Mouse (Mus musculus): ENCODE data around the gene Ccdc18. TPM values are rescaled to one million over a fixed set of nuclear protein-coding genes. Genes with fewer than 3 reads are reported as not detected.

Gene Ccdc18
- total and polyA plus RNA-seq, 2 experiments from 2014 or later = 1.4 to 1.5 TPM

DNA sequence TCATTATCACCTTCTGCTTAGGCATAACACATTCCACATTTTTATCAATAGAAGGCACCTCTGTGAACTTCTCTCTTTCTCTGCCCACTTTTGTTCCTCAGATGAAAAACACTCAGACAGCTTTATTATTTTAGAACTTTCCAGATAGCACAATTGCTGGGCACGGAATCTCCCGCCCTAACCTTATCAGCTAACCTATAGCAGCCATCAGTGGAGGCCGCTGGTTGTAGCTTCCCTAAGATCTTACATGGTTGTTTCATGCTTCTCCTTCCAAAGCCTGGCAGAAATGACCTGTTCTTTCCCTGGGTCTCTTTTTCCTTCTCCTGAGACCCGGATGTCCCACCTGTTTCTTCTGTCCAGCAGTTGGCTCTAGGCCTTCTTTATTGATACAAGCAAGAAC lies 78.8 kb downstream of the Ccdc18 start:
- Histone ChIP-seq H3K9ac (replicated peaks; ENCODE audit: low read depth, low read length) (no peak overlapping the region), H3K9me3 (replicated peaks; ENCODE audit: control insufficient read depth, low read length) (no peaks in the 10 kb centered on the region), H3K27ac (ENCODE audit: low read depth) (no peak overlapping the region), H3K4me3 (ENCODE audit: low read depth, low read length) (no peak overlapping the region), H3K4me1 (ENCODE audit: control insufficient read depth, insufficient read depth) (no peaks in the 10 kb centered on the region), H3K27me3 (ENCODE audit: control insufficient read depth, insufficient read depth, low read length) (no peaks in the 10 kb centered on the region), H3K4me2 (ENCODE audit: low read depth, low read length) (no peak overlapping the region), H3K36me3 (replicated peaks; ENCODE audit: control insufficient read depth, insufficient read depth, low read length) (no peaks in the 10 kb centered on the region)
- DNase-seq (ENCODE audit: low spot score) (no peak), ATAC-seq (ENCODE audit: insufficient read depth, low read depth) (no peak)
- no peak for TF ChIP-seq EP300 (IDR thresholded peaks at IDR 0.05; ENCODE audit: low read depth)
- no peak for TF ChIP-seq CTCF (IDR thresholded peaks at IDR 0.05; ENCODE audit: low read depth)
- 72% methylated on average over 4 of the region's 4 CpGs for WGBS

- H3K4me1 ChIP-seq (ENCODE audit: control insufficient read depth, insufficient read depth) = no peaks in the 10 kb centered on the region
- no peaks in the 10 kb centered on the region for H3K9me3 ChIP-seq (replicated peaks; ENCODE audit: control insufficient read depth, low read length)
- no peak overlapping the region for H3K4me3 ChIP-seq (ENCODE audit: low read depth, low read length)
- DNase-seq (ENCODE audit: low spot score) (no peak), ATAC-seq (ENCODE audit: insufficient read depth, low read depth) (no peak)
- H3K9ac ChIP-seq (replicated peaks; ENCODE audit: low read depth, low read length) = no peak overlapping the region
- no peaks in the 10 kb centered on the region for H3K36me3 ChIP-seq (replicated peaks; ENCODE audit: control insufficient read depth, insufficient read depth, low read length)
- no peak for TF ChIP-seq CTCF (IDR thresholded peaks at IDR 0.05; ENCODE audit: low read depth)
- TF ChIP-seq EP300 (IDR thresholded peaks at IDR 0.05; ENCODE audit: low read depth) = no peak
- H3K27me3 ChIP-seq (ENCODE audit: control insufficient read depth, insufficient read depth, low read length) = no peaks in the 10 kb centered on the region
- no peak overlapping the region for H3K4me2 ChIP-seq (ENCODE audit: low read depth, low read length)
- H3K27ac ChIP-seq (ENCODE audit: low read depth) = no peak overlapping the region
- 88% methylated on average over 2 of the region's 2 CpGs for WGBS
Observed at GRCm38 (mm10) chr5:108214928-108215327, 82.3 kb downstream of the Ccdc18 start.

DNA sequence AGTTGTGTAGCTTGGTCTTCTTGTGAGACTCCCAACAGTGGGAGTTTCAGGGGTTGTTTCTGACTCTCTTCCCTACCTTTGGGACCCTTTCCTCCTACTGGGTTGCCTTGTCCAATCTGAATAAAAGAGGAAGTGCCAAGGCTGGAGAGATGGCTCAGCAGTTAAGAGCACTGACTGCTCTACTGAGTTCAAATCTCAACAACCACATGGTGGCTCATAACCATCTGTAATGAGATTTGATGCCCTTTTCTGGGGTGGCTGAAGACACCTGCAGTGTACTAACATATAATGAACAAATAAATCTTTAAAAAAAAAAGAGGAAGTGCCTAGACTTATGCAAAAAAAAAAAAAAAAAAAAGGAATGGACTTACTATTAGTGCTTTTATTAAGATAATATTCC lies 91.4 kb downstream of the Ccdc18 start:
- TF ChIP-seq EP300 (IDR thresholded peaks at IDR 0.05; ENCODE audit: low read depth) (no peak), CTCF (IDR thresholded peaks at IDR 0.05; ENCODE audit: low read depth) (no peak)

DNA sequence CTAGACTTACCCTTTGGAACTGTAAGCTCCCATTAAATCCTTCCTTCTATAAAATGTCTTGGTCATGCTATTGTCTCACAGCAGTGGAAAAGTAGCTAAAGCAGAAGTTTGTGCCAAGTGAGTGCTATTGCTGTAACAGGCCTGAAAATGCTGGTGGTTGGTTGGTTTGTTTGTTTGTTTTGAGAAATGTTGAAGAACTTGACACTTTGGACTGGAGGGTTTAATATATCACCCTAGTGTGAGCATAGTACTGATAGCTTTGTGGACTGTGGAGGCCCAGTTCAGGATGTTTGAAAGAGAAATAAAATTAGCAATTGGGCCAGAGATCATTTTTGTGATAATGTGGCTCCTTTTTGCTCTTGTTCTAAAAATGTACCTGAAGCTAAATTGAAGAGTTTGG lies 93.5 kb downstream of the Ccdc18 start:
- Histone ChIP-seq H3K27me3 (ENCODE audit: control insufficient read depth, insufficient read depth, low read length) (no peaks in the 10 kb centered on the region), H3K4me3 (ENCODE audit: low read depth, low read length) (no peak overlapping the region), H3K4me1 (ENCODE audit: control insufficient read depth, insufficient read depth) (no peaks in the 10 kb centered on the region), H3K4me2 (ENCODE audit: low read depth, low read length) (no peak overlapping the region), H3K9me3 (replicated peaks; ENCODE audit: control insufficient read depth, low read length) (no peaks in the 10 kb centered on the region), H3K36me3 (replicated peaks; ENCODE audit: control insufficient read depth, insufficient read depth, low read length) (no peaks in the 10 kb centered on the region), H3K9ac (replicated peaks; ENCODE audit: low read depth, low read length) (no peak overlapping the region), H3K27ac (ENCODE audit: low read depth) (no peak overlapping the region)
- DNase-seq (ENCODE audit: low spot score) (no peak), ATAC-seq (ENCODE audit: insufficient read depth, low read depth) (no peak)
- TF ChIP-seq CTCF (IDR thresholded peaks at IDR 0.05; ENCODE audit: low read depth) (no peak), EP300 (IDR thresholded peaks at IDR 0.05; ENCODE audit: low read depth) (no peak)

More for the DNA sequence above, 91.4 kb downstream of the Ccdc18 start:
- H3K4me3 ChIP-seq (ENCODE audit: low read depth, low read length) = no peak overlapping the region
- H3K27ac ChIP-seq (ENCODE audit: low read depth) = no peak overlapping the region
- H3K9me3 ChIP-seq (replicated peaks; ENCODE audit: control insufficient read depth, low read length) = no peaks in the 10 kb centered on the region
- no peaks in the 10 kb centered on the region for H3K36me3 ChIP-seq (replicated peaks; ENCODE audit: control insufficient read depth, insufficient read depth, low read length)
- no peaks in the 10 kb centered on the region for H3K4me1 ChIP-seq (ENCODE audit: control insufficient read depth, insufficient read depth)
- no peak overlapping the region for H3K4me2 ChIP-seq (ENCODE audit: low read depth, low read length)
- ATAC-seq (ENCODE audit: insufficient read depth, low read depth) = no peak
- no peak overlapping the region for H3K9ac ChIP-seq (replicated peaks; ENCODE audit: low read depth, low read length)
- no peaks in the 10 kb centered on the region for H3K27me3 ChIP-seq (ENCODE audit: control insufficient read depth, insufficient read depth, low read length)
- no peak for DNase-seq (ENCODE audit: low spot score)

- 49% methylated on average over 3 of the region's 3 CpGs for WGBS
- ATAC-seq (ENCODE audit: insufficient read depth, low read depth) (no peak), DNase-seq (ENCODE audit: low spot score) (no peak)
- no peak for TF ChIP-seq EP300 (IDR thresholded peaks at IDR 0.05; ENCODE audit: low read depth)
- TF ChIP-seq CTCF (IDR thresholded peaks at IDR 0.05; ENCODE audit: low read depth) = no peak
- no peaks in the 10 kb centered on the region for H3K9me3 ChIP-seq (replicated peaks; ENCODE audit: control insufficient read depth, low read length)
- no peaks in the 10 kb centered on the region for H3K4me1 ChIP-seq (ENCODE audit: control insufficient read depth, insufficient read depth)
- no peak overlapping the region for H3K27ac ChIP-seq (ENCODE audit: low read depth)
- no peaks in the 10 kb centered on the region for H3K27me3 ChIP-seq (ENCODE audit: control insufficient read depth, insufficient read depth, low read length)
- H3K4me2 ChIP-seq (ENCODE audit: low read depth, low read length) = no peak overlapping the region
- no peak overlapping the region for H3K4me3 ChIP-seq (ENCODE audit: low read depth, low read length)
- no peaks in the 10 kb centered on the region for H3K36me3 ChIP-seq (replicated peaks; ENCODE audit: control insufficient read depth, insufficient read depth, low read length)
- no peak overlapping the region for H3K9ac ChIP-seq (replicated peaks; ENCODE audit: low read depth, low read length)
Observed at GRCm38 (mm10) chr5:108246314-108246765, 113.7 kb downstream of the Ccdc18 start.

- H3K27me3 ChIP-seq (ENCODE audit: control insufficient read depth, insufficient read depth, low read length) = no peaks in the 10 kb centered on the region
- no peaks in the 10 kb centered on the region for H3K4me1 ChIP-seq (ENCODE audit: control insufficient read depth, insufficient read depth)
- H3K9ac ChIP-seq (replicated peaks; ENCODE audit: low read depth, low read length) = no peak overlapping the region
- 55% methylated on average over 2 of the region's 2 CpGs for WGBS
- no peak overlapping the region for H3K4me3 ChIP-seq (ENCODE audit: low read depth, low read length)
- DNase-seq (ENCODE audit: low spot score) = no peak
- H3K4me2 ChIP-seq (ENCODE audit: low read depth, low read length) = no peak overlapping the region
- H3K36me3 ChIP-seq (replicated peaks; ENCODE audit: control insufficient read depth, insufficient read depth, low read length) = no peaks in the 10 kb centered on the region
- ATAC-seq (ENCODE audit: insufficient read depth, low read depth) = no peak
- TF ChIP-seq EP300 (IDR thresholded peaks at IDR 0.05; ENCODE audit: low read depth) (no peak), CTCF (IDR thresholded peaks at IDR 0.05; ENCODE audit: low read depth) (no peak)
- no peaks in the 10 kb centered on the region for H3K9me3 ChIP-seq (replicated peaks; ENCODE audit: control insufficient read depth, low read length)
- H3K27ac ChIP-seq (ENCODE audit: low read depth) = no peak overlapping the region
Observed at GRCm38 (mm10) chr5:108250033-108250432, 117.4 kb downstream of the Ccdc18 start.

Data from heart, postnatal 0 days (tissue).